Mouse (Mus musculus) splenic B cell, adult 2 months (primary cell): ENCODE measurements around the gene Srgap3.
"Not testable (repeated sequence)": the region's sequence is repeated elsewhere in the genome, so short reads cannot be mapped to it uniquely, and the experiment has no call there.

Experiments
- DNase-seq: peaks from one replicate; pipeline ENCODE4 v3.0.0-alpha.2; 2011; ENCODE audit warnings: low read depth, low spot score
- H3K27me3 ChIP-seq: 2 replicates; pipeline ENCODE4 v1.6.1; 2012; ENCODE audit warnings: mild to moderate bottlenecking, low read length, moderate library complexity, mixed read lengths; ENCODE audit not compliant: control insufficient read depth, poor library complexity, insufficient read depth, severe bottlenecking
- H3K36me3 ChIP-seq: 2 replicates; pipeline ENCODE4 v1.6.1; 2012; ENCODE audit warnings: mild to moderate bottlenecking, low read length, moderate library complexity, mixed read lengths; ENCODE audit not compliant: control insufficient read depth, poor library complexity, insufficient read depth, severe bottlenecking

Srgap3 gene

GRCm38 (mm10) chr6:112717168-112717567 lies 229.9 kb downstream of the Srgap3 start:
- H3K27me3 ChIP-seq: no peaks in the 10 kb centered on the region
- DNase-seq: peak; percentile 34
- no peaks in the 10 kb centered on the region for H3K36me3 ChIP-seq

GRCm38 (mm10) chr6:112713951-112714350 lies 233.1 kb downstream of the Srgap3 start:
- H3K36me3 ChIP-seq: no peaks in the 10 kb centered on the region
- no peaks in the 10 kb centered on the region for H3K27me3 ChIP-seq
- DNase-seq: no peak

GRCm38 (mm10) chr6:112702296-112702695 lies 244.8 kb downstream of the Srgap3 start:
- DNase-seq, H3K27me3 ChIP-seq, H3K36me3 ChIP-seq: not testable (repeated sequence)

- peak; percentile 72 for DNase-seq
- no peaks in the 10 kb centered on the region for H3K36me3 ChIP-seq
- no peaks in the 10 kb centered on the region for H3K27me3 ChIP-seq
These were observed 246.7 kb downstream of the Srgap3 start for GRCm38 (mm10) chr6:112700392-112700791.

GRCm38 (mm10) chr6:112699115-112699514 lies 248.0 kb downstream of the Srgap3 start:
- DNase-seq: no peak
- H3K36me3 ChIP-seq: no peaks in the 10 kb centered on the region
- no peaks in the 10 kb centered on the region for H3K27me3 ChIP-seq

GRCm38 (mm10) chr6:112696056-112696950 lies 250.8 kb downstream of the Srgap3 start, which contains the start of gene Rad18:
Rad18 (minus strand) TSS chr6:112696686.
- H3K27me3 ChIP-seq: no peaks in the 10 kb centered on the region
- H3K36me3 ChIP-seq: no peaks in the 10 kb centered on the region
- peak; percentile 92 for DNase-seq

- no peak for DNase-seq
- H3K27me3 ChIP-seq: no peaks in the 10 kb centered on the region
These were observed 252.6 kb downstream of the Srgap3 start for GRCm38 (mm10) chr6:112694492-112694891.

GRCm38 (mm10) chr6:112691523-112691922 lies 255.5 kb downstream of the Srgap3 start:
- DNase-seq: no peak
- no peaks in the 10 kb centered on the region for H3K27me3 ChIP-seq
- 0 out of 2 replicates have a peak, but pooled peaks cover 1% of the 10 kb centered on the region for H3K36me3 ChIP-seq

More at GRCm38 (mm10) chr6:112694492-112694891, 252.6 kb downstream of the Srgap3 start:
- H3K36me3 ChIP-seq: no peaks in the 10 kb centered on the region

- Histone ChIP-seq H3K27me3 (no peaks in the 10 kb centered on the region), H3K36me3 (0 out of 2 replicates have a peak, but pooled peaks cover 4% of the 10 kb centered on the region)
- DNase-seq: no peak
These were observed 259.0 kb downstream of the Srgap3 start for GRCm38 (mm10) chr6:112688033-112688432.

- no peak for DNase-seq
- H3K27me3 ChIP-seq: no peaks in the 10 kb centered on the region
- 0 out of 2 replicates have a peak, but pooled peaks cover 4% of the 10 kb centered on the region for H3K36me3 ChIP-seq
These were observed 260.6 kb downstream of the Srgap3 start for GRCm38 (mm10) chr6:112686485-112686884.

GRCm38 (mm10) chr6:112684065-112684464 lies 263.0 kb downstream of the Srgap3 start:
- Histone ChIP-seq H3K36me3 (peaks cover 7% of the 10 kb centered on the region; the same call in 1 of the 2 replicates), H3K27me3 (no peaks in the 10 kb centered on the region)
- no peak for DNase-seq
